Mouse (Mus musculus) embryonic fibroblast, embryonic 13.5 days (primary cell): ENCODE data around the gene Rhbdd1.

Experiments
- CTCF ChIP-seq: IDR thresholded peaks from 2 replicates; pipeline ENCODE4 v1.5.1; 2011; ENCODE audit warnings: mild to moderate bottlenecking, control low read depth, low read length, moderate library complexity, borderline replicate concordance; ENCODE audit not compliant: insufficient read depth
- POLR2A ChIP-seq: IDR thresholded peaks from 2 replicates; pipeline ENCODE4 v1.6.1; 2011; ENCODE audit warnings: low read depth, mild to moderate bottlenecking, control low read depth, low read length, moderate library complexity

DNA sequence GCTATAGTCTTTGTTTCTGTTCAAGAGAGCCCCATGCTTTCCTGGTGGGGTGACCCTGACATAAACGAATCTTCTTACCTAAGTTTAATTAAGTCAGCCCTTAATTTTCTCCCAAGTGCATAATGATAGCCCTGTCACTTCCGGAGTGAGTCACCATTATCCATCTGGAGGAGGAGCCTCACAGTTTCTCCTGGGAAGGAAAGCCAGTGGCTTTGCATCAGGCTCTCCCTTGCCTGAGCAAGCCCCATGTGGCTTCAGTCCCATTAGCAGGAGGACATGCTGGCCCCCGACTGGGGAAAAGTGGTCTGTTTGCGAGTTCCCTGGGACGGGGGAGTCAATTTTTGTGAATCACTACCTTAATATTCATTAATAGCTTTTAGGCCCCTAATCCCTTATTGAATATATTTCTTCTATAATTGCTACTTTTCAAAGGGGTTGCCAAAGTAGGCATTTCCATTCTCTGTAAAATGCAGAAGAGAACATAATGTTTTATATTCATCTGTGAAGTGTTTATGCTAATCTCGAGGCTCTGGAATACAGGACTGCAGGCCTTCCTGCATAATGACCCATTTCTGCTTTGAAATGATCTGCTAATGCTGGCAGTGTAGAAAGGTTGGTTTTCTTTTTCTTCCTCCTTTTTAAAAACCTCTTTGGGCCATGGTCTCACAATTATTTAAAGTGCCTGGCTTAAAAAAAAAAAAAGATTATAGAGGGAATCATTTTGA, 135.8 kb downstream of the Rhbdd1 start:
- TF ChIP-seq POLR2A, result no peak
- TF ChIP-seq CTCF, result no peak
